Mouse (Mus musculus) forebrain, embryonic 14.5 days (tissue): ENCODE measurements around the gene Lad1. TPM values are rescaled to one million over a fixed set of nuclear protein-coding genes. Genes with fewer than 3 reads are reported as not detected.

Experiments used
- ATAC-seq: fragments of 200-750 bp; cut with Nextera tagmentation; 2 replicates; pipeline ENCODE4 v1.8.0; 2017; ENCODE audit warnings: mild to moderate bottlenecking, moderate library complexity
- DNase-seq: peaks from one replicate; pipeline ENCODE4 v3.0.0-alpha.2; 2015; ENCODE audit warnings: low spot score
- H3K27ac ChIP-seq: fragments of 300-500 bp; sonication (generic); 2 replicates; pipeline ENCODE4 v1.5.1; 2014; ENCODE audit warnings: low read depth, mild to moderate bottlenecking, control low read depth, low read length, moderate library complexity
- H3K27me3 ChIP-seq: fragments of 300-500 bp; sonication (generic); replicated peaks from 2 replicates; pipeline ENCODE4 v1.6.1; 2014; ENCODE audit warnings: low read length, control low read depth, mixed read lengths; ENCODE audit not compliant: control insufficient read depth, insufficient read depth
- H3K36me3 ChIP-seq: fragments of 300-500 bp; sonication (generic); 2 replicates; pipeline ENCODE4 v1.6.1; 2014; ENCODE audit warnings: low read length, control low read depth; ENCODE audit not compliant: control insufficient read depth, insufficient read depth
- H3K4me1 ChIP-seq: fragments of 300-500 bp; sonication (generic); 2 replicates; pipeline ENCODE4 v1.6.1; 2014; ENCODE audit warnings: antibody characterized with exemption, low read length, control low read depth; ENCODE audit not compliant: control insufficient read depth, insufficient read depth
- H3K4me2 ChIP-seq: fragments of 300-500 bp; sonication (generic); 2 replicates; pipeline ENCODE4 v1.6.1; 2014; ENCODE audit warnings: mild to moderate bottlenecking, control low read depth, low read length
- H3K4me3 ChIP-seq: fragments of 300-500 bp; sonication (generic); 2 replicates; pipeline ENCODE4 v1.5.1; 2014; ENCODE audit warnings: low read depth, low read length, control low read depth
- H3K9ac ChIP-seq: fragments of 300-500 bp; sonication (generic); 2 replicates; pipeline ENCODE4 v1.6.1; 2014; ENCODE audit warnings: mild to moderate bottlenecking, low read length, control low read depth, moderate library complexity
- H3K9me3 ChIP-seq: fragments of 300-500 bp; sonication (generic); replicated peaks from 2 replicates; pipeline ENCODE4 v1.6.1; 2016; ENCODE audit warnings: low read length, control low read depth, mixed read lengths; ENCODE audit not compliant: control insufficient read depth
- WGBS: fragments of 180-500 bp; shearing (Covaris S2); extraction: QIAGEN DNeasy Blood & Tissue Kit; methylation state at CpG from one replicate; pipeline ENCODE4 v1.1.7; 2014; 5-methylcytosine and 5-hydroxymethylcytosine counted together
- polyA plus RNA-seq: library from polyadenylated mRNA; unstranded; fragments of >200 nt; fragmentation: Nextera tagmentation; extraction: Ambion mirVana; gene quantifications from 2 replicates; pipeline ENCODE4 v1.2.1, GENCODE M21; 2014

The Lad1 gene
- polyA plus RNA-seq, 1 experiment from 2014 or later = 0.24 TPM

DNA sequence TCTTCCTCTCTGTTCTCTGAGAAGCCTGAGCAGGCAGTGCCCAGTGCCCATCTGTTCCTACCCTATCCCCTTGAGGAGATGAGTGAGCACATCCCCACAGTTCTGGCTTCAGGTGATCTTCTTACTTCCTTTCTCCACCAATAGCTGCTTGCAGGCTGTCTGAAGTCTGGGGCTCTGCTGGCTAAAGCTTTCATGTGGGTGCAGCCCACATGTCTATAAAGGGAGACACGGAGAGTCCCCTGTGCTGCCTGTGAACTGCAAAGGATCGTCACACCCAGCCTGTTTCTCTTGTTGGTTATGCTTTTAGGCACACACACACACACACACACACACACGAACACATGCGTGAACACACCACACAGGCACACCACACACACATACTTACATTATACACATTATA lies 54.6 kb downstream of the Lad1 start:
- 94% methylated on average over 4 of the region's 4 CpGs for WGBS

DNA sequence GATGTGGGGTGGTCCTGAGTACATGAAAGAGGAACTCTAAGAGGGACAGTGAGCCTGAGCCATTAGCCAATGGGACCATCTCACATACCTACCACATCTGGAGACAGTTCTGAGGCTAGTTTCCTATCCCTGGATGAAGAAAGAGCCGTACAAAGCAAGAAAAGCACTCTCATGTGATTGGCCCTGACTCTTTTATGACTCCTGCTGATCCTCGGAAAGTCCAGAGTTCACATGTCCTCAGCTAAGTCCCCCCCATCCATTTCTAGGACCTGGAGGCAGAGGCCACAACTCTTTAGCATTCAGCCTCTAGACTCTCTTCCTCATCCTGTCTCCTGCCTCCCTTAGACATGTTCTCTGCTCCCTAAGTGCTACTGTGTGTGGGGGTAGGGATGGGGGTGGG lies 58.9 kb downstream of the Lad1 start:
- Histone ChIP-seq H3K9me3 (no peaks in the 10 kb centered on the region), H3K36me3 (no peaks in the 10 kb centered on the region), H3K9ac (no peak overlapping the region), H3K27ac (no peak overlapping the region), H3K4me3 (no peak overlapping the region), H3K4me1 (no peaks in the 10 kb centered on the region), H3K27me3 (no peaks in the 10 kb centered on the region), H3K4me2 (no peak overlapping the region)
- ATAC-seq = no peak
- WGBS = 95% methylated on average over 2 of the region's 2 CpGs
- DNase-seq = no peak

More for the DNA sequence above, 54.6 kb downstream of the Lad1 start:
- Histone ChIP-seq H3K4me3 (no peak overlapping the region), H3K27me3 (no peaks in the 10 kb centered on the region), H3K4me1 (no peaks in the 10 kb centered on the region), H3K9me3 (no peaks in the 10 kb centered on the region), H3K27ac (no peak overlapping the region), H3K9ac (no peak overlapping the region), H3K4me2 (no peak overlapping the region), H3K36me3 (no peaks in the 10 kb centered on the region)
- no peak for DNase-seq
- ATAC-seq = no peak

DNA sequence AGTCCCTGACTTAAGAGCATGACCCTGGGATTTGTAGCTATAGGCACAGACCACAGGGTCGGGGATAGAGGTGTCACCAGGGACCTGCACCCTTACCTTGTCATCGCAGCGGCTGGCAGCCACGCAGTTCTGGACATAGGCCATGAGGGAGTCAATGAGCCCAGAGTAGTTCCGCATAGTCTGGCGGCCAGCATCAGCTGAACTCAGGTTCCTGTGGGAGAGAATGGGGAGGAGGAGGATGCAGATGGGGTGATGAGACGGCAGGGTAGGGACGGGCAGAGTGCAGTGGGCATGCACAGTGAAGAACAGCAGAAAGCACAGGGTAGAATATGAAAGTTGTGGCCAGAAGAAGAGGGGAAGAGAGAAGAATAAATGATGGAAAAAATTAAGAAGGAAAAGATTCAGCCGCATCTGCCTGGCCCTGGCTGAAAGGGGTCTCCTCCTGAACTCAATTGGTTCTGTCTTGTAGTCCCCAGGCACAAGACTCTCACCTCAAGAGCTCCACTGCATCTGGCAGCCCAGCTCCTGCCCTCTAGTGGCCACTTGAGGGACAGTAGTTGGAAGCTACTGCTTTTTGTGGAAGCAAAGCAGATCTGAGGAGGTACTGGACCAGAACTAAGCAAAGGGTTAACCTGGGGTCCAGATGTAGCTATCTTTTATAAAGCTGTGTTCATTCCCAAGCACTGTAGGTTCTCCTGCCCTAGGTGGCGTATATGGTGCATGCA lies 64.1 kb downstream of the Lad1 start:
- Histone ChIP-seq H3K36me3 (no peaks in the 10 kb centered on the region), H3K9me3 (no peaks in the 10 kb centered on the region), H3K4me3 (no peak overlapping the region), H3K4me2 (no peak overlapping the region), H3K27ac (no peak overlapping the region), H3K27me3 (no peaks in the 10 kb centered on the region), H3K4me1 (no peaks in the 10 kb centered on the region), H3K9ac (no peak overlapping the region)
- peak; percentile 73 for DNase-seq
- ATAC-seq = peak; percentile 20; the same call in 1 of the 2 replicates
- 77% methylated on average over 10 of the region's 10 CpGs for WGBS

Other genes with a start within 250 kb of the Lad1 start
- 26.1 and 38.3 TPM in 2 replicates for gene Nav1, start 211.3 kb upstream of the Lad1 start, polyA plus RNA-seq
- 22.3 and 24.9 TPM in 2 replicates for gene Csrp1, start 98.5 kb upstream of the Lad1 start, polyA plus RNA-seq
- 16.4 and 17.4 TPM in 2 replicates for gene Phlda3, start 52.5 kb upstream of the Lad1 start, polyA plus RNA-seq
- gene Tnni1, start 39.2 kb upstream of the Lad1 start, polyA plus RNA-seq = 0.39 TPM in 1 of 2 replicates, not detected in the other
- gene Tnnt2, start 17.8 kb downstream of the Lad1 start, polyA plus RNA-seq = 0.37 and 0.62 TPM in 2 replicates
- gene Pkp1, start 100.6 kb downstream of the Lad1 start, polyA plus RNA-seq = not detected in 2 replicates
- gene Igfn1, start 187.7 kb downstream of the Lad1 start, polyA plus RNA-seq = not detected in 2 replicates
- gene Tmem9, start 189.6 kb downstream of the Lad1 start, polyA plus RNA-seq = 129 and 143 TPM in 2 replicates
- gene Ascl5, start 232.2 kb downstream of the Lad1 start, polyA plus RNA-seq = not detected in 2 replicates
- gene Cacna1s, start 234.2 kb downstream of the Lad1 start, polyA plus RNA-seq = 0.08 and 0.46 TPM in 2 replicates